31 mouse cellular contexts compared by ENCODE assay signal in the genomic region with DNA sequence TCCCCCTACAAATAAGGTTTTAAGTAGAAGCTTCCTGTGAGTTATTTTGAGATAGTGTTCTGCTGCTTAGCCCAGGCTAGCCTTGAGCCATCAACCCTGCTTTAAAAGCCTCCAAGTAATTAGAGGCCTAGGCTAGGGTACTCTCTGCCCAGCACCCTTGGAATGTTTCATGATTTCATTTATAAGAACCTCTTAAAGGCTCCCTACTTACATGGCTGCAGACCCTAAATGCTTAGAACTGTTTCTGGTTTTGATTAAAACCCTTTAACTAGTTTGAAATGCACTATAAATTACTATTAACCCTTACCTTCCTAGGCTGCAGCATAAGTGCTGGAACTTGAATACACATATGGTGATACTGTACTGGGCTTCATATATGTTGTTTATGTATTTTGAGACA. TPM values are rescaled to one million over a fixed set of nuclear protein-coding genes. Genes with fewer than 3 reads are reported as not detected.
A peak's percentile ranks its signal among the peaks of the same experiment; 100 is the strongest.
DNase-seq lines count a peak whose midpoint lies in the region; ATAC-seq and TF ChIP-seq lines count a peak whose summit lies in the region.
"Had no signal": no experiment of that assay in that cellular context is flagged by ENCODE, and none has a peak within 500 bp of the region (broad histone marks: within the 10 kb centered on the region; RNA-seq: fewer than 3 reads in every experiment).

No protein-coding gene starts in this region.

- TF ChIP-seq CTCF in midbrain, postnatal 0 days (IDR thresholded peaks at IDR 0.05) = no peak

- no peaks in the 10 kb centered on the region for H3K9me3 ChIP-seq in midbrain, embryonic 10.5 days (replicated peaks)
- no peaks in the 10 kb centered on the region for H3K9me3 ChIP-seq in midbrain, postnatal 0 days (ENCODE audit: low read length)
- no peaks in the 10 kb centered on the region for H3K9me3 ChIP-seq in embryonic facial prominence, embryonic 13.5 days
- H3K9me3 ChIP-seq in limb, embryonic 11.5 days (ENCODE audit: control insufficient read depth, low read length) = no peaks in the 10 kb centered on the region
- H3K9me3 ChIP-seq: embryonic facial prominence, embryonic 15.5 days; forebrain, embryonic 13.5 days; heart, embryonic 12.5 days; hindbrain, embryonic 15.5 days; liver, embryonic 15.5 days; neural tube, embryonic 12.5 days had no signal

- H3K27me3 ChIP-seq in midbrain, embryonic 10.5 days (ENCODE audit: low read depth, poor library complexity, severe bottlenecking) = no peaks in the 10 kb centered on the region
- H3K27me3 ChIP-seq in midbrain, postnatal 0 days (ENCODE audit: insufficient read depth, low read length) = no peaks in the 10 kb centered on the region
- H3K27me3 ChIP-seq in embryonic facial prominence, embryonic 13.5 days = no peaks in the 10 kb centered on the region
- no peaks in the 10 kb centered on the region for H3K27me3 ChIP-seq in limb, embryonic 11.5 days (ENCODE audit: control insufficient read depth, insufficient read depth, low read length)
- H3K27me3 ChIP-seq: embryonic facial prominence, embryonic 15.5 days; heart, embryonic 12.5 days; hindbrain, embryonic 15.5 days; liver, embryonic 15.5 days; neural tube, embryonic 12.5 days; Patski had no signal

- no peak overlapping the region for H3K9ac ChIP-seq in midbrain, postnatal 0 days (replicated peaks; ENCODE audit: low read length, poor library complexity, severe bottlenecking)
- no peak overlapping the region for H3K9ac ChIP-seq in embryonic facial prominence, embryonic 13.5 days
- H3K9ac ChIP-seq in limb, embryonic 11.5 days (ENCODE audit: low read length) = no peak overlapping the region
- H3K9ac ChIP-seq: embryonic facial prominence, embryonic 15.5 days; forebrain, embryonic 13.5 days; heart, embryonic 12.5 days; hindbrain, embryonic 15.5 days; liver, embryonic 15.5 days; lung, embryonic 14.5 days; neural tube, embryonic 12.5 days had no signal

- H3K4me1 ChIP-seq in midbrain, embryonic 10.5 days = peaks cover 62% of the 10 kb centered on the region
- H3K4me1 ChIP-seq in midbrain, postnatal 0 days (ENCODE audit: insufficient read depth, low read length) = no peaks in the 10 kb centered on the region
- H3K4me1 ChIP-seq in embryonic facial prominence, embryonic 13.5 days = peaks cover 20% of the 10 kb centered on the region
- H3K4me1 ChIP-seq in limb, embryonic 11.5 days (ENCODE audit: control insufficient read depth, insufficient read depth, low read length) = 0 out of 2 replicates have a peak, but pooled peaks cover 2% of the 10 kb centered on the region
- H3K4me1 ChIP-seq: forebrain, embryonic 13.5 days; heart, embryonic 12.5 days; hindbrain, embryonic 15.5 days had no signal

- no peak overlapping the region for H3K4me2 ChIP-seq in midbrain, postnatal 0 days (ENCODE audit: low read depth, low read length, poor library complexity, severe bottlenecking)
- no peak overlapping the region for H3K4me2 ChIP-seq in embryonic facial prominence, embryonic 13.5 days
- no peak overlapping the region for H3K4me2 ChIP-seq in limb, embryonic 11.5 days (ENCODE audit: low read depth, severe bottlenecking)
- H3K4me2 ChIP-seq: embryonic facial prominence, embryonic 15.5 days; forebrain, embryonic 13.5 days; heart, embryonic 12.5 days; hindbrain, embryonic 15.5 days; liver, embryonic 15.5 days; lung, embryonic 14.5 days; midbrain, embryonic 11.5 days; neural tube, embryonic 12.5 days had no signal

- H3K4me3 ChIP-seq in midbrain, embryonic 10.5 days = no peak overlapping the region
- H3K4me3 ChIP-seq in midbrain, postnatal 0 days (ENCODE audit: low read depth, low read length) = no peak overlapping the region
- no peak overlapping the region for H3K4me3 ChIP-seq in embryonic facial prominence, embryonic 13.5 days
- H3K4me3 ChIP-seq in limb, embryonic 11.5 days (ENCODE audit: low read depth, low read length) = no peak overlapping the region
- H3K4me3 ChIP-seq: embryonic facial prominence, embryonic 15.5 days; forebrain, embryonic 13.5 days; heart, adult 2 months; heart, embryonic 12.5 days; hindbrain, embryonic 15.5 days; liver, embryonic 15.5 days; myocyte; neural tube, embryonic 12.5 days had no signal

- H3K36me3 ChIP-seq in midbrain, embryonic 10.5 days = no peaks in the 10 kb centered on the region
- no peaks in the 10 kb centered on the region for H3K36me3 ChIP-seq in midbrain, postnatal 0 days (ENCODE audit: insufficient read depth, low read length)
- no peaks in the 10 kb centered on the region for H3K36me3 ChIP-seq in embryonic facial prominence, embryonic 13.5 days
- no peaks in the 10 kb centered on the region for H3K36me3 ChIP-seq in limb, embryonic 11.5 days (ENCODE audit: control insufficient read depth, insufficient read depth, low read length)
- H3K36me3 ChIP-seq: embryonic facial prominence, embryonic 15.5 days; heart, embryonic 12.5 days; hindbrain, embryonic 15.5 days; liver, embryonic 15.5 days; neural tube, embryonic 12.5 days had no signal

- H3K27ac ChIP-seq in midbrain, embryonic 10.5 days (replicated peaks) = peak overlapping the region; percentile 83; the same call in 1 of the 2 replicates
- no peak overlapping the region for H3K27ac ChIP-seq in midbrain, postnatal 0 days (ENCODE audit: low read depth, low read length)
- H3K27ac ChIP-seq in embryonic facial prominence, embryonic 13.5 days = peak overlapping the region; percentile 80
- H3K27ac ChIP-seq in limb, embryonic 11.5 days (replicated peaks; ENCODE audit: low read depth, low read length) = no peak overlapping the region
- H3K27ac ChIP-seq: embryonic facial prominence, embryonic 15.5 days; forebrain, embryonic 13.5 days; heart, adult 2 months; hindbrain, embryonic 15.5 days; liver, embryonic 15.5 days; neural tube, embryonic 12.5 days had no signal

- no peak for DNase-seq in midbrain, embryonic 10.5 days (ENCODE audit: low spot score)
- no peak for DNase-seq in midbrain, postnatal 0 days (ENCODE audit: low spot score)
- DNase-seq in limb, embryonic 11.5 days (ENCODE audit: low spot score) = peak; percentile 34
- no peak for DNase-seq in urinary bladder, adult 18-20 months (ENCODE audit: low spot score in 2 of 2)
- DNase-seq in gastrocnemius, adult 18-20 months (ENCODE audit: low spot score) = no peak
- DNase-seq: adrenal gland, postnatal 14 days; B cell, adult 2 months; cerebellum, adult 11 months; cerebellum, postnatal 10 days; heart, adult 2 months; heart, postnatal 4 days; kidney, adult 18-20 months; kidney, postnatal 4 days; lung, embryonic 14.5 days; lung, postnatal 14 days; right cerebral cortex, adult 18-20 months; spleen, adult 18-20 months; thymus, adult 18-20 months; thymus, postnatal 25 days had no signal

- ATAC-seq in midbrain, postnatal 0 days (ENCODE audit: low FRiP score) = no peak
- no peak for ATAC-seq in embryonic facial prominence, embryonic 13.5 days (ENCODE audit: insufficient number of reproducible peaks, insufficient read depth, low FRiP score, low TSS enrichment, low read depth)
- 0 out of 2 replicates have a peak, but pooled peaks have one; percentile 65 for ATAC-seq in limb, embryonic 11.5 days (ENCODE audit: insufficient number of reproducible peaks, low FRiP score, low TSS enrichment, low read depth)
- ATAC-seq in activated CD4-positive, CD25-positive, alpha-beta regulatory T cell, adult 4 months = no peak
- ATAC-seq: forebrain, embryonic 13.5 days; midbrain, embryonic 16.5 days; Patski had no signal

RNA-seq across cellular contexts. Expression of gene Bysl, which starts 38.9 kb away (rescaled TPM):
- polyA plus RNA-seq in midbrain, embryonic 10.5 days (2016; fragmentation: Nextera tagmentation; extraction: Ambion mirVana) = 41.2 and 41.9 TPM in 2 replicates
- 25.8 and 26.0 TPM in 2 replicates for total RNA-seq in midbrain, postnatal 0 days (2014; rRNA removed)
- polyA plus RNA-seq in midbrain, postnatal 0 days (2015; fragmentation: Nextera tagmentation; extraction: Ambion mirVana) = 31.9 and 33.1 TPM in 2 replicates
- 23.0 and 26.6 TPM in 2 replicates for polyA plus RNA-seq in embryonic facial prominence, embryonic 13.5 days (2015; fragmentation: Nextera tagmentation; extraction: Ambion mirVana)
- 30.7 and 31.6 TPM in 2 replicates for polyA plus RNA-seq in limb, embryonic 11.5 days (2014; fragmentation: Nextera tagmentation; extraction: Ambion mirVana)
- 10 to 100 TPM; 13.9 to 15.3 TPM for total RNA-seq in gastrocnemius, adult 18-20 months (2021)
- 10 to 100 TPM in 1 of 2 experiments, 1 to 10 TPM in 1; 6.6 to 10.8 TPM for polyA plus RNA-seq in activated CD4-positive, CD25-positive, alpha-beta regulatory T cell, adult 4 months (2017; shearing (Covaris generic))

RNA-seq across cellular contexts. Expression of gene Med20, which starts 38.9 kb away (rescaled TPM):
- polyA plus RNA-seq in midbrain, embryonic 10.5 days (2016; fragmentation: Nextera tagmentation; extraction: Ambion mirVana) = 43.2 and 45.9 TPM in 2 replicates
- 33.8 and 44.7 TPM in 2 replicates for total RNA-seq in midbrain, postnatal 0 days (2014; rRNA removed)
- 32.4 TPM in 2 replicates for polyA plus RNA-seq in midbrain, postnatal 0 days (2015; fragmentation: Nextera tagmentation; extraction: Ambion mirVana)
- polyA plus RNA-seq in embryonic facial prominence, embryonic 13.5 days (2015; fragmentation: Nextera tagmentation; extraction: Ambion mirVana) = 52.9 and 60.1 TPM in 2 replicates
- polyA plus RNA-seq in limb, embryonic 11.5 days (2014; fragmentation: Nextera tagmentation; extraction: Ambion mirVana) = 49.5 and 50.4 TPM in 2 replicates
- total RNA-seq in gastrocnemius, adult 18-20 months (2021) = 10 to 100 TPM; 14.7 to 15.4 TPM
- 10 to 100 TPM; 23.6 to 30.0 TPM for polyA plus RNA-seq in activated CD4-positive, CD25-positive, alpha-beta regulatory T cell, adult 4 months (2017; shearing (Covaris generic))

RNA-seq across cellular contexts. Expression of gene Gm20517, which starts 39.0 kb away (rescaled TPM):
- polyA plus RNA-seq in midbrain, embryonic 10.5 days (2016; fragmentation: Nextera tagmentation; extraction: Ambion mirVana) = 1.4 and 2.2 TPM in 2 replicates
- 3.2 and 8.0 TPM in 2 replicates for total RNA-seq in midbrain, postnatal 0 days (2014; rRNA removed)
- 0.96 and 1.1 TPM in 2 replicates for polyA plus RNA-seq in midbrain, postnatal 0 days (2015; fragmentation: Nextera tagmentation; extraction: Ambion mirVana)
- 0.96 and 2.4 TPM in 2 replicates for polyA plus RNA-seq in embryonic facial prominence, embryonic 13.5 days (2015; fragmentation: Nextera tagmentation; extraction: Ambion mirVana)
- 1.3 and 1.5 TPM in 2 replicates for polyA plus RNA-seq in limb, embryonic 11.5 days (2014; fragmentation: Nextera tagmentation; extraction: Ambion mirVana)
- total RNA-seq in gastrocnemius, adult 18-20 months (2021) = 1 to 10 TPM; 1.6 to 2.6 TPM
- polyA plus RNA-seq in activated CD4-positive, CD25-positive, alpha-beta regulatory T cell, adult 4 months (2017; shearing (Covaris generic)) = 1 to 10 TPM in 1 of 2 experiments, under 1 TPM in 1; 0.89 to 1.1 TPM

RNA-seq across cellular contexts. Expression of gene Usp49, which starts 58.1 kb away (rescaled TPM):
- 4.9 and 7.3 TPM in 2 replicates for polyA plus RNA-seq in midbrain, embryonic 10.5 days (2016; fragmentation: Nextera tagmentation; extraction: Ambion mirVana)
- 24.3 and 24.4 TPM in 2 replicates for total RNA-seq in midbrain, postnatal 0 days (2014; rRNA removed)
- polyA plus RNA-seq in midbrain, postnatal 0 days (2015; fragmentation: Nextera tagmentation; extraction: Ambion mirVana) = 3.7 and 3.9 TPM in 2 replicates
- polyA plus RNA-seq in embryonic facial prominence, embryonic 13.5 days (2015; fragmentation: Nextera tagmentation; extraction: Ambion mirVana) = 6.2 and 6.4 TPM in 2 replicates
- polyA plus RNA-seq in limb, embryonic 11.5 days (2014; fragmentation: Nextera tagmentation; extraction: Ambion mirVana) = 4.7 and 6.7 TPM in 2 replicates
- total RNA-seq in gastrocnemius, adult 18-20 months (2021) = 1 to 10 TPM; 3.0 to 3.5 TPM
- polyA plus RNA-seq in activated CD4-positive, CD25-positive, alpha-beta regulatory T cell, adult 4 months (2017; shearing (Covaris generic)) = under 1 TPM; 0.60 to 0.71 TPM

Comparison
In these comparisons a context has a peak if more than half of its experiments do, and no peak if none do; other contexts are left out.
1. H3K27ac ChIP-seq: peak in midbrain, embryonic 10.5 days (single experiment) and embryonic facial prominence, embryonic 13.5 days (single experiment); none in midbrain, postnatal 0 days (single experiment) and limb, embryonic 11.5 days (single experiment).